22 mouse cellular contexts compared by ENCODE assay signal in the genomic region with DNA sequence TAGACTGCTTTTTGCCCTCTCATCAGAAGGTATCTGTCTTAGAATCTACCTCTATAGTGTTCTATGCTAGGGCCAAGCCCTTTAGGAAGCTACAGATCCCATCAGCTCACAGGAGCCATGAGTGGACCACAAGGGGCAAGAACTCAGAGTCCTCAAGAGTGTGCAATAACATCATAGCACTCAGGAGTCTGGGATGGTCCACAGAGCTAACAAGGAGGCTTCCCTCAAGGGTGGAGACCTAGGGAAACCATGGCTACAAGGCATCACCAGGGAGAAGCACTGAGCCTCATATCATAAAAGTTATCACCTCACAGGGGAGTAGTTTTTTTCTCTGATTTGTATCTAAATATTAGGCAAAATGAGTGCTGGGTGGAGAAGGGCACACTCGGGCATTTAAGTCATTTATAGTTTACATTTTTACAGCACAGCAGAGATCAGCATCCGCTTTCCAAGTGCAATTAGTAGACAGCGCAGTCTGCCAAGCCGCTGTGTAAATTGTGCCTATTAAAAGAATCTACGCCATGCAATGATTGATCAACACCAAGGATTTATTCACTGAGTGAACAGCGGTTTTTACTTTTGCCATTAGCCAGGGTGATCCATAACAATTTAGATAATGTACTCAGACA.
A peak's percentile ranks its signal among the peaks of the same experiment; 100 is the strongest.
DNase-seq lines count a peak whose midpoint lies in the region; ATAC-seq and TF ChIP-seq lines count a peak whose summit lies in the region.
"Had no signal": no experiment of that assay in that cellular context is flagged by ENCODE, and none has a peak within 500 bp of the region (broad histone marks: within the 10 kb centered on the region; RNA-seq: fewer than 3 reads in every experiment).

No protein-coding gene starts in this region.

- no peak overlapping the region for H3K9ac ChIP-seq in hindbrain, embryonic 15.5 days
- no peak overlapping the region for H3K9ac ChIP-seq in hindbrain, embryonic 11.5 days (ENCODE audit: low read depth, low read length)
- H3K9ac ChIP-seq in neural tube, embryonic 14.5 days (replicated peaks; ENCODE audit: low read depth, low read length) = no peak overlapping the region
- H3K9ac ChIP-seq: embryonic facial prominence, embryonic 12.5 days; embryonic facial prominence, embryonic 15.5 days; forebrain, embryonic 13.5 days; forebrain, embryonic 15.5 days; forebrain, postnatal 0 days had no signal

- ATAC-seq in hindbrain, embryonic 15.5 days (ENCODE audit: low FRiP score, low read depth) = 0 out of 2 replicates have a peak, but pooled peaks have one; percentile 45
- no peak for ATAC-seq in hindbrain, embryonic 11.5 days (ENCODE audit: low FRiP score)
- peak; percentile 60; the same call in 1 of the 2 replicates for ATAC-seq in neural tube, embryonic 14.5 days (ENCODE audit: low read depth)
- no peak for ATAC-seq in erythroid progenitor cell, adult 5-6 weeks (replicated peaks; ENCODE audit: low FRiP score, poor library complexity, severe bottlenecking)
- ATAC-seq: forebrain, embryonic 13.5 days; forebrain, embryonic 15.5 days; forebrain, postnatal 0 days had no signal

- H3K9me3 ChIP-seq in hindbrain, embryonic 15.5 days = no peaks in the 10 kb centered on the region
- H3K9me3 ChIP-seq in hindbrain, embryonic 11.5 days (ENCODE audit: control insufficient read depth, low read length) = no peaks in the 10 kb centered on the region
- no peaks in the 10 kb centered on the region for H3K9me3 ChIP-seq in neural tube, embryonic 14.5 days (ENCODE audit: control insufficient read depth, low read length)
- H3K9me3 ChIP-seq: embryonic facial prominence, embryonic 12.5 days; embryonic facial prominence, embryonic 15.5 days; forebrain, embryonic 13.5 days; forebrain, embryonic 15.5 days had no signal

- H3K27ac ChIP-seq in hindbrain, embryonic 15.5 days (replicated peaks) = no peak overlapping the region
- H3K27ac ChIP-seq in hindbrain, embryonic 11.5 days (ENCODE audit: low read depth, low read length) = no peak overlapping the region
- no peak overlapping the region for H3K27ac ChIP-seq in neural tube, embryonic 14.5 days (ENCODE audit: low read depth, low read length)
- H3K27ac ChIP-seq: embryonic facial prominence, embryonic 12.5 days; embryonic facial prominence, embryonic 15.5 days; forebrain, embryonic 13.5 days; forebrain, embryonic 15.5 days had no signal

- H3K4me1 ChIP-seq in hindbrain, embryonic 15.5 days (replicated peaks) = peaks cover 6% of the 10 kb centered on the region; the same call in 1 of the 2 replicates
- H3K4me1 ChIP-seq in hindbrain, embryonic 11.5 days (replicated peaks; ENCODE audit: control insufficient read depth, insufficient read depth, low read length) = no peaks in the 10 kb centered on the region
- H3K4me1 ChIP-seq in neural tube, embryonic 14.5 days (ENCODE audit: control insufficient read depth, insufficient read depth, low read length) = 0 out of 2 replicates have a peak, but pooled peaks cover 6% of the 10 kb centered on the region
- H3K4me1 ChIP-seq: embryonic facial prominence, embryonic 12.5 days; embryonic facial prominence, embryonic 15.5 days; forebrain, embryonic 13.5 days; forebrain, embryonic 15.5 days had no signal

- DNase-seq in hindbrain, embryonic 11.5 days (ENCODE audit: low spot score) = no peak
- peak; percentile 37 for DNase-seq in brain, embryonic 14.5 days (ENCODE audit: low read depth)
- no peak for DNase-seq in adrenal gland, adult 18-20 months (ENCODE audit: low spot score in 2 of 2)
- DNase-seq: adrenal gland, adult 8-10 months; adrenal gland, postnatal 14 days; adrenal gland, postnatal 36 days; cerebellum, adult 11 months; cerebellum, adult 18-20 months; cerebellum, adult 8-10 months; cerebellum, adult 9-11 months; cerebellum, postnatal 14 days; cerebellum, postnatal 36 days; embryo, embryonic 11 days; forebrain, postnatal 0 days had no signal

- no peak overlapping the region for H3K4me3 ChIP-seq in hindbrain, embryonic 15.5 days
- no peak overlapping the region for H3K4me3 ChIP-seq in hindbrain, embryonic 11.5 days (ENCODE audit: low read depth, low read length)
- H3K4me3 ChIP-seq in neural tube, embryonic 14.5 days (ENCODE audit: low read depth, low read length) = no peak overlapping the region
- H3K4me3 ChIP-seq: embryonic facial prominence, embryonic 12.5 days; embryonic facial prominence, embryonic 15.5 days; erythroblast, embryonic 14.5 days; forebrain, embryonic 13.5 days; forebrain, embryonic 15.5 days had no signal

- TF ChIP-seq CTCF in brain, embryonic 14.5 days (IDR thresholded peaks at IDR 0.05; ENCODE audit: borderline replicate concordance, extremely low read depth, insufficient read depth, insufficient read length) = no peak

- no peaks in the 10 kb centered on the region for H3K36me3 ChIP-seq in hindbrain, embryonic 15.5 days
- no peaks in the 10 kb centered on the region for H3K36me3 ChIP-seq in hindbrain, embryonic 11.5 days (ENCODE audit: control insufficient read depth, insufficient read depth, low read length)
- no peaks in the 10 kb centered on the region for H3K36me3 ChIP-seq in neural tube, embryonic 14.5 days (ENCODE audit: control insufficient read depth, insufficient read depth, low read length)
- H3K36me3 ChIP-seq: embryonic facial prominence, embryonic 12.5 days; embryonic facial prominence, embryonic 15.5 days; forebrain, embryonic 15.5 days had no signal

- TF ChIP-seq POLR2A in brain, embryonic 14.5 days (IDR thresholded peaks at IDR 0.05; ENCODE audit: borderline replicate concordance, extremely low read depth, insufficient read depth, insufficient read length, poor library complexity, severe bottlenecking) = no peak

- 62% methylated on average over 6 of the region's 6 CpGs for WGBS in hindbrain, embryonic 15.5 days
- WGBS in hindbrain, embryonic 11.5 days = 84% methylated on average over 6 of the region's 6 CpGs
- 43% methylated on average over 6 of the region's 6 CpGs for WGBS in neural tube, embryonic 14.5 days

- no peak overlapping the region for H3K4me2 ChIP-seq in hindbrain, embryonic 15.5 days
- no peak overlapping the region for H3K4me2 ChIP-seq in hindbrain, embryonic 11.5 days (replicated peaks; ENCODE audit: low read depth, low read length)
- no peak overlapping the region for H3K4me2 ChIP-seq in neural tube, embryonic 14.5 days (ENCODE audit: low read depth, low read length)
- H3K4me2 ChIP-seq: embryonic facial prominence, embryonic 12.5 days; embryonic facial prominence, embryonic 15.5 days; forebrain, embryonic 13.5 days; forebrain, embryonic 15.5 days had no signal

- H3K27me3 ChIP-seq in hindbrain, embryonic 15.5 days = no peaks in the 10 kb centered on the region
- H3K27me3 ChIP-seq in hindbrain, embryonic 11.5 days (ENCODE audit: control insufficient read depth, insufficient read depth, low read length) = no peaks in the 10 kb centered on the region
- no peaks in the 10 kb centered on the region for H3K27me3 ChIP-seq in neural tube, embryonic 14.5 days (ENCODE audit: control insufficient read depth, insufficient read depth, low read length)
- H3K27me3 ChIP-seq: embryonic facial prominence, embryonic 12.5 days; embryonic facial prominence, embryonic 15.5 days; forebrain, embryonic 13.5 days; forebrain, embryonic 15.5 days had no signal

Comparison
In these comparisons a context has a peak if more than half of its experiments do, and no peak if none do; other contexts are left out.
1. ATAC-seq: peak in hindbrain, embryonic 15.5 days (single experiment) and neural tube, embryonic 14.5 days (single experiment); none in hindbrain, embryonic 11.5 days (single experiment) and erythroid progenitor cell, adult 5-6 weeks (single experiment).